Mouse (Mus musculus) layer of hippocampus, adult 2 months (tissue): ENCODE data around the gene Dusp23. TPM values are rescaled to one million over a fixed set of nuclear protein-coding genes. Genes with fewer than 3 reads are reported as not detected.

ENCODE experiments used
- DNase-seq, 2 experiments: peaks; one replicate each; pipeline ENCODE4 v3.0.0; 2022; ENCODE audit warnings: low spot score in 2 of 2
- H3K27ac ChIP-seq: fragments of 200-600 bp; 2 replicates; pipeline ENCODE4 v1.8.1; 2022
- H3K4me3 ChIP-seq: fragments of 200-600 bp; 2 replicates; pipeline ENCODE4 v1.8.1; 2022; ENCODE audit warnings: mild to moderate bottlenecking
- CTCF ChIP-seq: fragments of 200-600 bp; conservative IDR thresholded peaks from 2 replicates; pipeline ENCODE4 v1.8.1; 2022; ENCODE audit warnings: antibody characterized with exemption, mild to moderate bottlenecking, moderate library complexity
- total RNA-seq, 2 experiments: library from RNA; stranded (reverse); gene quantifications; 2 replicates each; pipeline ENCODE4 v1.2.3; 2021

The Dusp23 gene
- total RNA-seq, 2 experiments from 2014 or later, result 6.6 to 7.5 TPM

GRCm38 (mm10) chr1:172582436-172582835 is 50.3 kb downstream of the Dusp23 start:
- TF ChIP-seq CTCF, result no peak
- no peak for DNase-seq
- H3K4me3 ChIP-seq, result no peak overlapping the region
- H3K27ac ChIP-seq, result no peak overlapping the region

Other genes with a start within 250 kb of the Dusp23 start
- under 1 TPM in 1 of 2 experiments, not detected in 1; 0.38 TPM for gene Slamf9, start 157.6 kb downstream of the Dusp23 start, total RNA-seq
- 1 to 10 TPM; 5.7 to 9.2 TPM for gene Igsf9, start 151.2 kb downstream of the Dusp23 start, total RNA-seq
- 10 to 100 TPM in 1 of 2 experiments, 1 to 10 TPM in 1; 7.9 to 13.1 TPM for gene Tagln2, start 132.9 kb downstream of the Dusp23 start, total RNA-seq
- gene Cfap45, start 112.2 kb downstream of the Dusp23 start, total RNA-seq, result 1 to 10 TPM; 4.2 to 4.8 TPM
- gene Vsig8, start 77.0 kb downstream of the Dusp23 start, total RNA-seq, result under 1 TPM; 0.41 to 0.61 TPM
- gene Slamf8, start 42.4 kb downstream of the Dusp23 start, total RNA-seq, result not detected
- gene Fcrl6, start 30.4 kb downstream of the Dusp23 start, total RNA-seq, result not detected
- gene Crp, start 65.1 kb upstream of the Dusp23 start, total RNA-seq, result not detected